Mouse (Mus musculus) myocyte (in vitro differentiated cells): Measurements from ENCODE around the gene Mfn1. TPM values are rescaled to one million over a fixed set of nuclear protein-coding genes. Genes with fewer than 3 reads are reported as not detected.

Experiments
- H3K27me3 ChIP-seq: one replicate; pipeline ENCODE4 v1.6.1; 2011; ENCODE audit not compliant: control insufficient read depth, insufficient read depth, insufficient read length
- H3K36me3 ChIP-seq: one replicate; pipeline ENCODE4 v1.6.1; 2011; ENCODE audit not compliant: control insufficient read depth, insufficient read depth
- H3K4me2 ChIP-seq: one replicate; pipeline ENCODE4 v1.6.1; 2011; ENCODE audit warnings: low read depth, control low read depth
- H3K4me3 ChIP-seq: one replicate; pipeline ENCODE4 v1.5.1; 2011; ENCODE audit warnings: mild to moderate bottlenecking, control low read depth, moderate library complexity
- H3K79me2 ChIP-seq: one replicate; pipeline ENCODE4 v1.6.1; 2011; ENCODE audit not compliant: control insufficient read depth, insufficient read depth
- H3ac ChIP-seq: one replicate; pipeline ENCODE4 v1.6.1; 2011; ENCODE audit not compliant: control insufficient read depth, insufficient read length
- CEBPB ChIP-seq: IDR thresholded peaks from 2 replicates; pipeline ENCODE4 v1.6.1; 2011; ENCODE audit warnings: mild to moderate bottlenecking, moderate library complexity; ENCODE audit not compliant: poor library complexity, insufficient read depth, severe bottlenecking
- E2F4 ChIP-seq: IDR thresholded peaks from one replicate; pipeline ENCODE4 v1.6.1; 2011; ENCODE audit warnings: mild to moderate bottlenecking, control low read depth, moderate library complexity; ENCODE audit not compliant: insufficient read depth
- MAX ChIP-seq: IDR thresholded peaks from one replicate; pipeline ENCODE4 v1.6.1; 2011; ENCODE audit warnings: low read depth, mild to moderate bottlenecking, control low read depth
- MYOD1 ChIP-seq, 3 experiments: IDR thresholded peaks; one replicate each; pipeline ENCODE4 v1.6.1; 2011; ENCODE audit warnings: control low read depth in 2 of 3, low read depth in 2 of 3, mild to moderate bottlenecking in 2 of 3, moderate library complexity in 1 of 3; ENCODE audit not compliant: insufficient read length in 2 of 3, control insufficient read depth in 1 of 3
- MYOG ChIP-seq, 3 experiments: IDR thresholded peaks; one replicate each; pipeline ENCODE4 v1.6.1; 2011; ENCODE audit warnings: control low read depth in 2 of 3, low read depth in 2 of 3, mild to moderate bottlenecking in 2 of 3; ENCODE audit not compliant: insufficient read length in 2 of 3, control insufficient read depth in 1 of 3, insufficient read depth in 1 of 3
- POLR2A ChIP-seq: IDR thresholded peaks from one replicate; pipeline ENCODE4 v1.6.1; 2011; ENCODE audit warnings: low read depth, mild to moderate bottlenecking, control low read depth, moderate library complexity; ENCODE audit not compliant: insufficient read length
- POLR2AphosphoS2 ChIP-seq: IDR thresholded peaks from one replicate; pipeline ENCODE4 v1.6.1; 2011; ENCODE audit warnings: low read depth, control low read depth; ENCODE audit not compliant: insufficient read length
- REST ChIP-seq: IDR thresholded peaks from one replicate; pipeline ENCODE4 v1.6.1; 2011; ENCODE audit warnings: mild to moderate bottlenecking, control low read depth, moderate library complexity; ENCODE audit not compliant: insufficient read depth, insufficient read length
- SRF ChIP-seq: IDR thresholded peaks from one replicate; pipeline ENCODE4 v1.6.1; 2011; ENCODE audit warnings: low read depth; ENCODE audit not compliant: control insufficient read depth, insufficient read length
- TCF12 ChIP-seq: IDR thresholded peaks from one replicate; pipeline ENCODE4 v1.6.1; 2011; ENCODE audit warnings: mild to moderate bottlenecking, control low read depth; ENCODE audit not compliant: poor library complexity, insufficient read depth, severe bottlenecking
- TCF3 ChIP-seq: IDR thresholded peaks from one replicate; pipeline ENCODE4 v1.6.1; 2011; ENCODE audit warnings: low read depth, control low read depth; ENCODE audit not compliant: insufficient read length
- USF1 ChIP-seq: IDR thresholded peaks from one replicate; pipeline ENCODE4 v1.6.1; 2011; ENCODE audit warnings: low read depth, mild to moderate bottlenecking, control low read depth, moderate library complexity
- polyA plus RNA-seq: library from polyadenylated mRNA; unstranded; fragments of >200 nt; fragmentation: generic; extraction: Trizol; gene quantifications from one replicate; pipeline ENCODE4 v1.2.1, GENCODE M21; 2012; ENCODE audit warnings: missing spikeins

Gene Mfn1
- polyA plus RNA-seq, 1 experiment: 17.0 TPM

- Histone ChIP-seq H3K27me3 (no peaks in the 10 kb centered on the region), H3K36me3 (no peaks in the 10 kb centered on the region), H3K4me3 (peak overlapping the region; percentile 41), H3K4me2 (peak overlapping the region; percentile 99), H3ac (peak overlapping the region; percentile 55), H3K79me2 (peaks cover 18% of the 10 kb centered on the region)
- TF ChIP-seq USF1 (no peak), REST (no peak), POLR2AphosphoS2 (no peak), MYOD1 (IDR thresholded peaks at IDR 0.05; ENCODE audit: control insufficient read depth in 1 of 3, insufficient read length in 2 of 3, low read depth in 2 of 3) (no peak), CEBPB (no peak)
Measured at GRCm38 (mm10) chr3:32616006-32616330, 86.7 kb downstream of the Mfn1 start.

- Histone ChIP-seq H3K4me2 (peak within 1 kb of the TSS; percentile 99), H3K36me3 (no peaks in the 10 kb centered on the region), H3K27me3 (no peaks in the 10 kb centered on the region), H3ac (peak within 1 kb of the TSS; percentile 55), H3K79me2 (peaks cover 18% of the 10 kb centered on the region), H3K4me3 (peak within 1 kb of the TSS; percentile 41)
- TF ChIP-seq USF1: no peak
- peak; percentile 61 for TF ChIP-seq POLR2A
Measured at GRCm38 (mm10) chr3:32616331-32617052, 87.2 kb downstream of the Mfn1 start, which contains the start of gene Gnb4. TSS of gene Gnb4 (minus strand) at chr3:32616585.

GRCm38 (mm10) chr3:32617053-32617642 is 87.9 kb downstream of the Mfn1 start:
- Histone ChIP-seq H3K27me3 (no peaks in the 10 kb centered on the region), H3K4me3 (peak overlapping the region; percentile 41), H3ac (no peak overlapping the region), H3K36me3 (no peaks in the 10 kb centered on the region), H3K79me2 (peaks cover 18% of the 10 kb centered on the region), H3K4me2 (peak overlapping the region; percentile 34)
- no peak for TF ChIP-seq MYOD1 (IDR thresholded peaks at IDR 0.05; ENCODE audit: control insufficient read depth in 1 of 3, insufficient read length in 2 of 3, low read depth in 2 of 3)
- no peak for TF ChIP-seq USF1
- TF ChIP-seq TCF3: no peak
- TF ChIP-seq E2F4: no peak
- no peak for TF ChIP-seq POLR2A
- TF ChIP-seq CEBPB: no peak
- no peak for TF ChIP-seq POLR2AphosphoS2
- TF ChIP-seq TCF12: no peak
- no peak for TF ChIP-seq SRF

GRCm38 (mm10) chr3:32621658-32622057 is 92.4 kb downstream of the Mfn1 start:
- no peak for TF ChIP-seq REST
- no peak overlapping the region for H3K4me2 ChIP-seq

GRCm38 (mm10) chr3:32622106-32622505 is 92.8 kb downstream of the Mfn1 start:
- no peaks in the 10 kb centered on the region for H3K79me2 ChIP-seq
- H3K36me3 ChIP-seq: no peaks in the 10 kb centered on the region
- no peak overlapping the region for H3K4me2 ChIP-seq
- H3K4me3 ChIP-seq: no peak overlapping the region
- TF ChIP-seq REST: no peak
- TF ChIP-seq SRF: no peak
- no peak for TF ChIP-seq POLR2A
- TF ChIP-seq USF1: no peak
- no peak for TF ChIP-seq POLR2AphosphoS2
- TF ChIP-seq CEBPB: no peak
- no peak for TF ChIP-seq MYOG (IDR thresholded peaks at IDR 0.05; ENCODE audit: control insufficient read depth in 1 of 3, insufficient read depth in 1 of 3, insufficient read length in 2 of 3, low read depth in 2 of 3)
- TF ChIP-seq MAX: no peak
- no peak for TF ChIP-seq TCF12
- TF ChIP-seq MYOD1 (IDR thresholded peaks at IDR 0.05; ENCODE audit: control insufficient read depth in 1 of 3, insufficient read length in 2 of 3, low read depth in 2 of 3): no peak
- no peak for TF ChIP-seq E2F4
- H3K27me3 ChIP-seq: no peaks in the 10 kb centered on the region
- no peak overlapping the region for H3ac ChIP-seq

More at GRCm38 (mm10) chr3:32621658-32622057, 92.4 kb downstream of the Mfn1 start:
- H3K79me2 ChIP-seq: no peaks in the 10 kb centered on the region
- no peak overlapping the region for H3ac ChIP-seq
- no peaks in the 10 kb centered on the region for H3K36me3 ChIP-seq
- no peaks in the 10 kb centered on the region for H3K27me3 ChIP-seq
- no peak overlapping the region for H3K4me3 ChIP-seq
